Mouse (Mus musculus) brown adipose tissue, adult 24 weeks (tissue): Measurements from ENCODE around the gene Hdac5. TPM values are rescaled to one million over a fixed set of nuclear protein-coding genes. Genes with fewer than 3 reads are reported as not detected.

Source experiments
- H3K27ac ChIP-seq: fragments of 200-500 bp; replicated peaks from 2 replicates; pipeline ENCODE4 v1.5.1; 2012; ENCODE audit warnings: low read depth, mild to moderate bottlenecking, low read length
- H3K4me1 ChIP-seq: fragments of 200-500 bp; 2 replicates; pipeline ENCODE4 v1.6.1; 2012; ENCODE audit warnings: low read length, mixed read lengths; ENCODE audit not compliant: control insufficient read depth, insufficient read depth, insufficient read length
- H3K4me3 ChIP-seq: fragments of 200-500 bp; 2 replicates; pipeline ENCODE4 v1.5.1; 2012; ENCODE audit warnings: low read depth, mild to moderate bottlenecking, low read length, moderate library complexity; ENCODE audit not compliant: insufficient read depth
- polyA plus RNA-seq: library from polyadenylated mRNA; stranded (reverse); fragments of >200 nt; gene quantifications from 2 replicates; pipeline ENCODE4 v1.2.4, GENCODE M21; 2012; ENCODE audit not compliant: missing spikeins, insufficient read depth, insufficient read length

Gene Hdac5
- polyA plus RNA-seq, 1 experiment, result 42.2 TPM

DNA sequence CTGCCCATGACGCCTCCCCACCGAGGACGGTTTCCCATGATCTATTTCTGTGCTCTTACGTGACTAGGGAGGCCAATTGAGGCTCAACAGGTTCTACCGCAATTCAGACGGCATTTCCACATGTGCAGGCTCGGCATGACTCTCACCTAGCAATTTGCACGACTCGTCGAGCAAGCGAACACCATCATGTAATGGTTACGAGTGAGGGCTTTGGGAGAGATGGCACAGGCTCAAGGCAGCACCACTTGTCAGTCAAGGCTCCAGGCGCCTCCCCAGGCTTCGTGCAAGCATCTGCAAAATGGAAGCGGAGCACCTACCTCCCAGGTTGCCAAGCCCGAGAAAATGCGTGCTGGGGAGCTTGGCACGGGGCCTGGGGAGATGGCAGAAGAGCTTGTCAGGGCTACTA lies 18.0 kb downstream of the Hdac5 start:
- H3K4me3 ChIP-seq, result no peak overlapping the region
- no peak overlapping the region for H3K27ac ChIP-seq
- H3K4me1 ChIP-seq, result peaks cover 58% of the 10 kb centered on the region

DNA sequence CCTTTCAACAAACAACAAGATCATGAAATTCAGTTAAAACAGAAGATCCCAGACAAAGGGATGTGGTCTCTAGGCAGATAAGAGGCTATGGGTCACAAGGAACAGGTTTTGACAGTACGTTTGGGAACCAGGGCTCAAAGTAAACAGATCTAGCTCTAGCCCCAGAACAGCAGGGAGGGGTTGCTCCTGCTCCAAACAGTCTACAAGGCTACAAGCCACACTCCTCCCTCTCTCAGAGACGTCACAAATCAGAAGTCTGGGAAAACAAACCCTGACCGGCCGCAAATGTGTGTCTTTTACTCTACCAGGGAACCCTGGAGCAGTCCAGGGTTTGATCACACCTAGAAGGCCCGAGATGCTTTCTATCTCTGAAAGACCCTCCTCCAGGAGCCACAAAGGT lies 19.0 kb downstream of the Hdac5 start:
- peaks cover 52% of the 10 kb centered on the region for H3K4me1 ChIP-seq
- no peak overlapping the region for H3K4me3 ChIP-seq
- H3K27ac ChIP-seq, result peak overlapping the region; percentile 4; the same call in 1 of the 2 replicates

- Histone ChIP-seq H3K27ac (peak overlapping the region; percentile 24; the same call in 1 of the 2 replicates), H3K4me3 (no peak overlapping the region), H3K4me1 (peaks cover 44% of the 10 kb centered on the region)
Measured at GRCm38 (mm10) chr11:102210185-102210584, 19.8 kb downstream of the Hdac5 start.

- Histone ChIP-seq H3K4me3 (no peak overlapping the region), H3K27ac (peak overlapping the region; percentile 24; the same call in 1 of the 2 replicates), H3K4me1 (peaks cover 40% of the 10 kb centered on the region)
Measured at GRCm38 (mm10) chr11:102209742-102210141, 20.2 kb downstream of the Hdac5 start.

DNA sequence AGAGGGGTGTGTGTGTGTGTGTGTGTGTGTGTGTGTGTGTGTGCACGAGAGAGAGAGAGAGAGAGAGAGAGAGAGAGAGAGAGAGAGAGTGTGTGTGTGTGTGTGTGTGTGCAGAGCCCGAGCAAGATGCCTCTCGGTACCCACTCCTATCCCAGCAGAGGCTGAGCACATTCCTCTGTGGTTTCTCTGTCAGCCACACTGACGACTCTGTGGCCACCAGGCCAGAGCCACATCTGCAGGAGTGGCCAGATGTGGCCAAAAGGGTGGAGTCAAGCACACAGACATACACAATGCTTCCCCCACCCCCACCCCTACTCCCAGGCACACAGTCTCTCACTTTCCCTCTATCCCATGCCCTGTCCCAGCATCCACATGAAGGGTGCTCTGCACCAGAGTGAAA lies 21.1 kb downstream of the Hdac5 start:
- H3K4me3 ChIP-seq, result no peak overlapping the region
- no peak overlapping the region for H3K27ac ChIP-seq
- peaks cover 33% of the 10 kb centered on the region for H3K4me1 ChIP-seq

DNA sequence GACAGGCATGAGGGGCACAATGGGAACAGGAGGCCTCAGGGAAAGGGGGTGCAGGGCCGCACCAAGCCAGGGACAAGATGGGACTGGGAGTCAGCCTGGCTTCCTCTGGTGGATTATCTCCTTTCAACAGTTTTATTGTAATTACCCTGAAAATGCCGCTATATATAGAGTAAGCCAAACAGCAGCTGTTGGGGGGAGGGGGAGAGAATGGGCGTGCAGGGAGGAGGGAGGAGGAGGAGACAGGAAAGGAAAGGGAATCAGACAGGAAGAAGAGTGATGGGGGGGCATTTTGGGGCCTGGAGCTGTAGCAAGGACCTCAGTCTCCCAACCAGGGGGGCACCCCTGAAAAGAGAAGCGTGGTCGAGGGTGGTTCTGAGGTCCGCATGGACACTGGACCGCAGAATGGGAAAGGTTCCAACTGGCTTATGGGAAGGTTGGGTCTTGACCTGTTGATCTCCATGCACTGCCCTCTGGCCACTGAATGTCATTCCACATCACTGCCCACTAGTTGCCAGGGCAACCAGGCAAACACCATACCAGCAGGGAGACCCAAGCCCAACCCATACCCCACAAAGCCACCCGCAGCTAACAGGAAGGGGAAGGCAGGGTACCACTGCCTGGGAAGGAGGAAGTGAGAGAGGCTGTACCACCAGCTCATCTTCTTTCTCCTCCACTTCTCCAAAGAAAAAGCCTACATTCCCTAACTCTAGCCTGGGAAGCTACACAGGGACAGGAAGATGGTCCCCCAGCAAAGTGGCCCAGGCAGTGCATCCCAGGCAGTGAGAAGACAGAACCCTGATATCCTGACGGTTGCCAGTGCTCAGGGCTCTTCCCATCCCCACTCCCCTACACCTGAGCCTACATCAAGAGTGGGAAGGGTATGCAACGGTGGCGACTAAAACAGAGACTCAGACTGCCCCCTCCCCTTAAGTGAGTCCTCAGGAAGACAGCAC lies 21.9 kb downstream of the Hdac5 start:
- H3K4me1 ChIP-seq, result peaks cover 30% of the 10 kb centered on the region
- H3K4me3 ChIP-seq, result no peak overlapping the region
- peak overlapping the region; percentile 66 for H3K27ac ChIP-seq

GRCm38 (mm10) chr11:102206481-102206880 lies 23.5 kb downstream of the Hdac5 start:
- Histone ChIP-seq H3K27ac (no peak overlapping the region), H3K4me1 (peaks cover 28% of the 10 kb centered on the region), H3K4me3 (no peak overlapping the region)

DNA sequence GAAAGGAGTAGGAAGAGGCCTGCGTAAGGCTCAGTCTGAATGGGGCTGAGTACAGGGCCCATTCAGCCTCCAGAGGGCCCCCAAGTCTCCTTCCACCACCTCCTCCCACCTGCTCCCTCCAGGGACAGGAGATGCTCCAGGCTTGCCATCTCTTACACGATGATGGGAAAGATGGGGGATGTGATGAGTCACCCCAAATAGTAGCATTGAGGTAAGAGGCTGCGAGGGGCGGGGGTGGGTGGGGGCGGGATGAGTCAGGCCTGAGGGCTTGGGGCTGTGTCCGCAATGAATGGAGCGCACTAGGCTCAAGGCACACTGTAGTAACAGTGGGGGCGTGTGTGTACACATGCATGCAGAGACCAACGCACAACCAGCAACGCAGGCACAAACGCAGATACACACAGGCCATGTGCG lies 28.6 kb downstream of the Hdac5 start:
- Histone ChIP-seq H3K4me1 (no peaks in the 10 kb centered on the region), H3K27ac (no peak overlapping the region), H3K4me3 (no peak overlapping the region)

- Histone ChIP-seq H3K27ac (no peak overlapping the region), H3K4me3 (no peak overlapping the region), H3K4me1 (no peaks in the 10 kb centered on the region)
Measured at GRCm38 (mm10) chr11:102199856-102200255, 30.1 kb downstream of the Hdac5 start.

- H3K27ac ChIP-seq, result no peak overlapping the region
- no peak overlapping the region for H3K4me3 ChIP-seq
- H3K4me1 ChIP-seq, result no peaks in the 10 kb centered on the region
Measured at GRCm38 (mm10) chr11:102198245-102198644, 31.7 kb downstream of the Hdac5 start.

DNA sequence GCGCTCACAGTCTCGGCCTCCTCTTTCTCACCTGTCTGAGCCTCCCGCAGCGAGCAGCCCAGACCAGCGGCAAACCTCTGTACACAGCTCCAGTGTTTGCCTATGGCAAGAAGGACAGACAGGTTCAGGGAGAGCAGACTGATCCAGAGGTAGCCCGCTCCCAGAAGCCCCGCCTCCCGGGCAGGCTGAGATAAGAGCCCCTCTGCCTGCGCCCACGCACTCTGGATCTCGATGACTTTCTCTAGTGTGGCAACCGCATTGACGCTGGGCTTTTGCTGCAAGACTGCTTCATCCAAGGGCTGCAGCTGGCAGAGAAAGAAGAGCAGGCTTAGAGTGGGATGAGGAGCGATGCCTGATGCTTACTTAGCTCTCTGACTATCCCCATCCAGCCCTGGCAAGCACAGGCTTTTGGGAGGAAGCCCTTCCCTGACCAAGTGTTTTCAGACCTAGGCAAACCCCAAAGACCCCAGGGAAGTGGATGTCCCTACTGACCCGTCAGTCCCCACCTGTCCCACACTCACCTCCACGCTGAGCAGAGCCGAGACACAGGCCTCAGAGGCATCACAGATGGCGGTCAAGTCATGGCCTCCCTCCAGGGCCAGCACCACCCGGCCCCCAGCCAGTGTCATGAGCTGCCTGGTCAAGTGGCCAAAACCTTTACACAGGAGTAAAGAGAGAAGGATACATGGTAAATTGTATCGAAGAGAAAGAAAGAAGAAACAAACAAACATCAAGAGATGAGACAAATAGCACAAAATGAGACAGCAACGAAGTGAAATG lies 33.8 kb downstream of the Hdac5 start:
- Histone ChIP-seq H3K4me1 (no peaks in the 10 kb centered on the region), H3K27ac (no peak overlapping the region), H3K4me3 (no peak overlapping the region)

DNA sequence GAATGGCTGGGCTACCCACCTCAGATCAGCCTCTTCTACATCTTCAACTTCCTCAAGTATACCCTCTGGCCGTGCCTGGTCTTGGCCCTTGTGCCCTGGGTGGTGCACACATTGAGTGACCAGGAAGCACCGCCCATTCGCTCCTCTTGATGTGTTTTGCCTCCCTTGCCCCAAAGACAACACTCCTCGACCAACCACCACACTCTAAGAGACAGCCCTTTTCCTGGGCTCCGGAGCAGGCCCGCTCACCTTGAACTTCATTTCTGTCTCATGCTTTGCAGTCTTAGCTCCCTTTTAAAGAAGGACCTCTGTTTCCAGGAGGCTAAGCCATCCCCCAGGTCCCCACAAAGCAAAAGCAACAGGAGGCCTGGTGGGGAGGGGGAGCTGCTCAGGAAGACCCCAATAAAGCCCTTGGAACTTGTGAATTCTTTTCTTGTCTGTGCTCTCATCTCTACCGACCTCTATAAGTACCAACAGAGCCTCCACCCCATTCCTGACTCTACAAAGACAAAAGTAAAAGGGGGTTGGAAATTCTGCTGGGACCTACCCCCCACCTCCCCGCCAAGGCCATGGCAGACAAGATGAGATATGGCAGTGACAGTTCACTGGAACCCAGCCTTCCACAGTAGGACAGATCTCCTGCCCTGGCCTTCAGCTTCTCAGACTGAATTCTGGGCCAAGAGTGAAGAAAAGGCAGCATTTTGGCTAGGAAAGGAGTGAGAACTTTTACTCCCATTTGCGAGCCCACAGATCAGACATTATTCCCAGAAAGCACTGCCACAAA lies 36.1 kb downstream of the Hdac5 start:
- Histone ChIP-seq H3K27ac (no peak overlapping the region), H3K4me3 (no peak overlapping the region), H3K4me1 (no peaks in the 10 kb centered on the region)

- H3K4me3 ChIP-seq, result no peak overlapping the region
Measured at GRCm38 (mm10) chr11:102190848-102191247, 39.1 kb downstream of the Hdac5 start.

GRCm38 (mm10) chr11:102189461-102190436 lies 40.2 kb downstream of the Hdac5 start, which contains the start of gene G6pc3:
Gene G6pc3 (plus strand): TSS chr11:102189620.
- Histone ChIP-seq H3K4me1 (no peaks in the 10 kb centered on the region), H3K4me3 (peak within 1 kb of the TSS; percentile 65), H3K27ac (peak within 1 kb of the TSS; percentile 23; the same call in 1 of the 2 replicates)

More at GRCm38 (mm10) chr11:102190848-102191247, 39.1 kb downstream of the Hdac5 start:
- H3K27ac ChIP-seq, result no peak overlapping the region
- no peaks in the 10 kb centered on the region for H3K4me1 ChIP-seq
